Mouse (Mus musculus): ENCODE results near the gene Dars. TPM values are rescaled to one million over a fixed set of nuclear protein-coding genes. Genes with fewer than 3 reads are reported as not detected.

Gene Dars
- polyA plus RNA-seq (2015; fragmentation: Nextera tagmentation; extraction: Ambion mirVana): 137 and 139 TPM in 2 replicates

DNA sequence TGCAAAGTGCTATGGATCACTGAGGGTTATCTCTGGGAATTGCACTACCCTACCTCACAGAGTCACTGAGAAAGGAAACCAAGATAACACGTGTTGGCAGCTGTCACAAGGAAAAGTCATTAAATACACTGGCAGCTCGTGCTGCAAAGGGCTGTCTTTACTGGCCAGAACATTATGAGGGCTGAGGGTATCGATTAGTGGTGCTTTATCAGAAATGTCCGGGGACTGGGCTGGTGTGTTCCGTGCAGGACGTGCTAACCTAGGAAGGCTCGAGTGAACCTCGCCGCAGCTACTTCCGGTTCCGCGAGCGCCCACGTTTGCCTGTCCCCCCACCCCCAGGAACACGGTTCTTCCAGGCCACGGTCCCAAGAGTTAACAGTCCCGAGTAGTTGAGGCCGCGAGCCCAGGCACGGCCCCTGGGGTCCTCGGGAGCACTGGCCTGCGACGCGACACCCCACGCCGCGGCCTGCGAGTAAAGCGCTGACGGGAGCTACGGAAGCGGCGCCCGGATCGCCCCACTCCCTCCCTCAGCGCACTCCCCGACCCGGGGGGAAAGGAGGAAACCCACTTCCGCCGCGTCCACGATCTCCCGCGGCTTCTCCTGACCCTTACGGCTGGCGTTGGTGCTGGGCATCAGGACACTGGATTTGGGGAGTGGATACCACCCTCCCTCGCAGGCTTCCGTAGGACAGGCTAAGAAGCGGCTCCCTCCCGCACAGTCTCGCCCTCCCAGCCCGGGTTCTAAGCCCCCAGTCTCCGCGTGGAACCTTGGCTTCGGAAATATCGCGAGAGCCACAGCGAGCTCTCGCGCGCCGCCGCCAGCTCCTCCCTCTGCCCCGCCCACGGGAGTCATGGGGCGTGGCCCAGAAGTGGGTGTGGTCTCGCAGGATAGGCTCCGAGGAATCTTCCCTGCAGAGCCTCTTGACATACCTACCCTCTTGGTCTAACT lies at the start of gene Dars:
Gene Dars (minus strand): TSS at position 785 of the 949 bp plus-strand sequence.
- Histone ChIP-seq H3K4me2 (peak within 1 kb of the TSS; percentile 76), H3K9ac (peak within 1 kb of the TSS; percentile 76), H3K4me3 (peak within 1 kb of the TSS; percentile 70), H3K36me3 (peaks cover 4% of the 10 kb centered on the region; the same call in 1 of the 2 replicates), H3K9me3 (no peaks in the 10 kb centered on the region), H3K4me1 (replicated peaks) (no peaks in the 10 kb centered on the region; the same call in 1 of the 2 replicates), H3K27me3 (no peaks in the 10 kb centered on the region), H3K27ac (replicated peaks) (peak within 1 kb of the TSS; percentile 91)
- ATAC-seq (ENCODE audit: low FRiP score, low read depth): peak; percentile 95
- under 1% methylated on average over 68 of the region's 68 CpGs for whole genome bisulfite sequencing

DNA sequence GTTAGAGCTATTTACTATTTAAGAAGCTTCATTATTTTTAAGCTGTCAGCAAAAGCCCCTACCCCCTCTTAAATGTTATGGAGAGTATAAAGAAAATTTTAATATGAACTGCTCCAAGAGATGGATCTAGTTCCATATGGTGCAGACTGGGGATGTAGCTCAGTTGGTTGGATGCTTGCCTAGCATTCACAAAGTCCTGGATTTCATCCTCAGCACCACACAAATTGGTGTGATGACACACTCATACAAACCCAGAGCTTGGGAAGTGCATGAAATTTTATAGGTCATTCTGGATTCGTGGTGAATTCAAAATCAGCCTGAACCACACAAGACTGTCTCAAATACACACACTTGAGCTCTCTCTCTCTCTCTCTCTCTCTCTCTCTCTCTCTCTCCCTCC lies 49.7 kb upstream of the Dars start:
- H3K4me2 ChIP-seq: no peak overlapping the region
- H3K36me3 ChIP-seq: no peaks in the 10 kb centered on the region
- H3K27ac ChIP-seq (replicated peaks): no peak overlapping the region
- no peak overlapping the region for H3K9ac ChIP-seq
- no peaks in the 10 kb centered on the region for H3K27me3 ChIP-seq
- no peak overlapping the region for H3K4me3 ChIP-seq
- 41% methylated on average over 1 of the region's 1 CpGs for WGBS
- ATAC-seq (ENCODE audit: low FRiP score, low read depth): no peak
- no peaks in the 10 kb centered on the region for H3K9me3 ChIP-seq
- peaks cover 5% of the 10 kb centered on the region for H3K4me1 ChIP-seq (replicated peaks)

DNA sequence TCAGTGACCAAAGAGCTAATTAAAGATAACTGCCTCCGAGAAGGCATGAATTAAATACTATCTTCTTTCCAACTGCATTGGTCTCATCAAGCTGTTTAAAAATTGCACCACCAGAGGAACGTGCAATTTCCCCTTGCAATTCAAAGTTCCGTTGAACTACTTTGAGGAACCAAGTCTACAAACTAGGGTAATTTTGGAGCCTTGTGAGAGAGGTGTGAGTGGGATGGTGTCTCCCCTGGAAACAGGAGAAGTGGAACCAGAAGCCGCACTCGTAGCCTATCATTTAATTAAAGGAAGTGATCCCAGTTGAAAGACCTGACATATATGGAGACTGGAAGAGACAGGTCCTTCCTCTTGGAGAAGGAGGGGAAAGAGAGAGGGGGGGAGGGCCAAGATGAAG lies 46.3 kb upstream of the Dars start:
- H3K36me3 ChIP-seq: no peaks in the 10 kb centered on the region
- no peak overlapping the region for H3K4me2 ChIP-seq
- H3K4me1 ChIP-seq (replicated peaks): 0 out of 2 replicates have a peak, but pooled peaks cover 5% of the 10 kb centered on the region
- no peak overlapping the region for H3K27ac ChIP-seq (replicated peaks)
- H3K9ac ChIP-seq: no peak overlapping the region
- no peak for ATAC-seq (ENCODE audit: low FRiP score, low read depth)
- no peaks in the 10 kb centered on the region for H3K27me3 ChIP-seq
- no peaks in the 10 kb centered on the region for H3K9me3 ChIP-seq
- no peak overlapping the region for H3K4me3 ChIP-seq
- WGBS: 91% methylated on average over 5 of the region's 5 CpGs

DNA sequence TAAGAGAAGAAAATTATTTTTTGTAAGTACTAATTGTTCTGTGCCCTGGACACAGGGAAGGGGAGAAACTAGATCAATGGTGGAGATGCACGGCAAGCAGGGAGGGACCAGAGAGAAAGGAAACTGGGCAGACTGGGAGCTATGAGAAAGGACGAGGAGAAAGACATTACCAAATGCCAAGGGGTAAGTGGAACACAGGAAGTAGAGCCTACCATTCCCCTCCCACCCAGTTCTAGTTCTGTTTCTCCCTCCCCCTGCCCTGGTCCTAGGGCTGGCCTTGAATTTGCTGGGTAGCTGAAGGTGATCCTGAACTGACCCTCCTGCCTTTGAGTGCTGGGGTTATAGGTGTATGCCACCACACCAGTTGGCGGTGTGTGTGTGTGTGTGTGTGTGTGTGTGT lies 45.2 kb upstream of the Dars start:
- no peak overlapping the region for H3K4me2 ChIP-seq
- no peak overlapping the region for H3K9ac ChIP-seq
- no peak overlapping the region for H3K4me3 ChIP-seq
- ATAC-seq (ENCODE audit: low FRiP score, low read depth): no peak
- H3K27ac ChIP-seq (replicated peaks): no peak overlapping the region
- peaks cover 6% of the 10 kb centered on the region; the same call in 1 of the 2 replicates for H3K4me1 ChIP-seq (replicated peaks)
- WGBS: 82% methylated on average over 3 of the region's 3 CpGs
- no peaks in the 10 kb centered on the region for H3K36me3 ChIP-seq
- no peaks in the 10 kb centered on the region for H3K9me3 ChIP-seq
- no peaks in the 10 kb centered on the region for H3K27me3 ChIP-seq

DNA sequence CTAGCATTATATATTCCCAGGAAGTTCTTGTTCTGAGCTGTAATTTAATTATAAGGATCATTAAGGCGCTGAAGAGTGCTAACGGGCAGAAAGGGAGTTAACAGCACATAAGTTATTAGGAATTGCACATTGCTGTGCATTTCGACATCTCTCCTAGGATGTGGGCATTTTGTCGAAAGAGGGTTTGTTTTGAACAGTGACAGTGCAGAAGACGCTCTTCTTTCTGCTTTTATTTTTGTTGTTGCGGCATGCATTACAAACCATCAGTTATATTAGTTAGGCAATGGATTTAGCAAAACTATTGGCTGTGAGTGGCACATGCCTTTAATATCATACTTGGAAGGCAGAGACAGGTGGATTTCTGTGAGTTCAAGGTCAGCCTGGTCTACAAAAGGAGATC lies 43.6 kb upstream of the Dars start:
- Histone ChIP-seq H3K9ac (no peak overlapping the region), H3K9me3 (no peaks in the 10 kb centered on the region), H3K27me3 (no peaks in the 10 kb centered on the region), H3K4me2 (no peak overlapping the region), H3K4me1 (replicated peaks) (peaks cover 13% of the 10 kb centered on the region), H3K4me3 (no peak overlapping the region), H3K36me3 (no peaks in the 10 kb centered on the region), H3K27ac (replicated peaks) (no peak overlapping the region)
- ATAC-seq (ENCODE audit: low FRiP score, low read depth): no peak
- WGBS: 73% methylated on average over 6 of the region's 6 CpGs

DNA sequence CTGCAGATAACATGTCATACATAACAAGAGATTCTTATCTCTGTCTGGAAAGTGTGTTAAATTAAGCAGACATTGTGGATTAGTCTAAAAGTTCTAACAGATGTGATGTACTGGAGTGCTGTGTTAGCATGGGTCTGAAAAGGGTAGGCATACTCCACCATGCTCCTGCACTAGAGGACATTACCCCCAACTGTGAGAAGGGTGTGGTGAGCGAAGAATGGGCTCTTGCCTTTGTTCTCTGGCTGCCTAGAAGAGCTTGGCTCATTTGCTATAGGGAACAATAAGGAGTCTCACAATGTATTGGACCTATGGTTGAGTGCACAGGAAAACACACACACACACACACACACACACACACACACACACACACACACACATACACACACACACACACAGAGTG lies 42.3 kb upstream of the Dars start:
- Histone ChIP-seq H3K4me3 (no peak overlapping the region), H3K27ac (replicated peaks) (no peak overlapping the region), H3K9ac (no peak overlapping the region), H3K36me3 (no peaks in the 10 kb centered on the region), H3K9me3 (no peaks in the 10 kb centered on the region), H3K4me1 (replicated peaks) (peaks cover 13% of the 10 kb centered on the region), H3K4me2 (no peak overlapping the region), H3K27me3 (no peaks in the 10 kb centered on the region)
- 47% methylated on average over 1 of the region's 1 CpGs for WGBS
- ATAC-seq (ENCODE audit: low FRiP score, low read depth): no peak

DNA sequence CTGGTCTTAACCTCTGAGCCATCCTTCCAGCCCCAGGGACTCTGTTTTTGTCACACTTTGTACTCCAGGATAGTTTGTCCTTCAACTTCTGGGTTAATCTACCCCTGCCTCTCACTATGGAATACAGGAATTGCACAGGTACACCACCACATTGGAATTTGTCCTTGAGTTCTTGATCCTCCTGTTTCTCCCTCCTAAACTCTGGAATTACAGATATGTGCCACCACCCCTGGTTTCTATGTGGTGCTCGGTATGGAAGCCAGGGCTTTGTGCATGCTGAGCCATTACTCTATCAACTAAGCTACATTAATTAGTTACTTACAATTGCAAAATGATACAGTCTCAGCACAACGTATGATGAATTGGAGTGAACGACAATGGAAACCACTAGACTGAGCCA lies 41.8 kb upstream of the Dars start:
- no peak overlapping the region for H3K9ac ChIP-seq
- H3K9me3 ChIP-seq: no peaks in the 10 kb centered on the region
- 81% methylated on average over 3 of the region's 3 CpGs for WGBS
- ATAC-seq (ENCODE audit: low FRiP score, low read depth): no peak
- peaks cover 13% of the 10 kb centered on the region for H3K4me1 ChIP-seq (replicated peaks)
- no peak overlapping the region for H3K4me2 ChIP-seq
- H3K27me3 ChIP-seq: no peaks in the 10 kb centered on the region
- H3K27ac ChIP-seq (replicated peaks): no peak overlapping the region
- H3K4me3 ChIP-seq: no peak overlapping the region
- no peaks in the 10 kb centered on the region for H3K36me3 ChIP-seq

DNA sequence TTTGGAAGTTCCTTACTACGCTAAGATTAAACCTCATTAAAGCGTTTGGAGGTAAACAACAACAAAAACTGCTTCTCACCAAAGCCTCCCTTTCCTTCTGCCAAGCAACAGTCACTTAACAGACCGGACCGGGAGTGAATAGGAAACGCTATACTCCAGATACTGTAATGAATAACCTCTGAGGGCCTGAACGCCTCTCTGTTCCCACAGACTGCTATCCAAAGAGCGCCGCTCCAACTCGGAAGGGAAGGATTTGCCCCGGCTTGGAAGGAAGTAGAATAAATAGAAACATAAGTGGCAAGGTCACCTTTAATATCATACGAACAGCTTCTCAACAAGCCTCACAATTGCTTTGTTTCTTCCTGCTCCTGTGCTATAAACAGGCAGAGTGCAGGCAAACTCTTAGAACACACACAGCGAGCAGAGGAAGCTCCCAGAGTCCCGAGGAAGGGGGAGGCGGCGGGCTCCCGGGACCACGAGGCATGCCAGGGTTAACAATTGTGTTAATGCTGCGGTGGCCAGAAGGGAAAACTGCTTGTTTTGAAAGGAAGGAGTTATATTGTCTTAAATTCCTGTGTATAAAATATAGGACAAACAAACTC lies 39.8 kb upstream of the Dars start:
- no peaks in the 10 kb centered on the region for H3K36me3 ChIP-seq
- peaks cover 13% of the 10 kb centered on the region for H3K4me1 ChIP-seq (replicated peaks)
- WGBS: 26% methylated on average over 18 of the region's 18 CpGs
- no peaks in the 10 kb centered on the region for H3K9me3 ChIP-seq
- no peak overlapping the region for H3K4me3 ChIP-seq
- ATAC-seq (ENCODE audit: low FRiP score, low read depth): peak; percentile 71
- H3K9ac ChIP-seq: no peak overlapping the region
- H3K4me2 ChIP-seq: peak overlapping the region; percentile 36
- no peaks in the 10 kb centered on the region for H3K27me3 ChIP-seq
- H3K27ac ChIP-seq (replicated peaks): 0 out of 2 replicates have a peak overlapping the region, but pooled peaks have one; percentile 35

DNA sequence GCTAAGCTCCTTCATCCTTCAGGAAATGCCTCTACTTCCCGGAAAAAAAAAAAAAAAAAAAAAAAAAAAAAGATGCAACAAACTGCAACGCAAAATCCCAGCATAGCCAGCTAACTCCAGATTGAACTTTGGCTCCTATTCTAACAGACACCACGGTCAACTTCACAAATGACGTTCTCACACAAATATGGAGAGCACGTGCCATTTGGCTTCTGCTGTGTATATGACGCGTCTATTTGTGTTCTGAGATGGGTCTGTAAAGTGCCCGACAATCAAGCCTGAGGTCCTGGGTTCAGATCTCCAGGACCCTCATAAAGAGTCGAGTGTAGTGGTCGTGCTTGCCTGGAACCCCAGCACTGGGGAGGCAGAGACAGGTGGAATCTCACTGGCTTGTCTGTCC lies 39.1 kb upstream of the Dars start:
- Histone ChIP-seq H3K4me1 (replicated peaks) (peaks cover 13% of the 10 kb centered on the region), H3K27me3 (no peaks in the 10 kb centered on the region), H3K9ac (no peak overlapping the region), H3K4me2 (no peak overlapping the region), H3K27ac (replicated peaks) (no peak overlapping the region), H3K9me3 (no peaks in the 10 kb centered on the region), H3K4me3 (no peak overlapping the region), H3K36me3 (no peaks in the 10 kb centered on the region)
- 92% methylated on average over 10 of the region's 10 CpGs for whole genome bisulfite sequencing
- ATAC-seq (ENCODE audit: low FRiP score, low read depth): no peak

DNA sequence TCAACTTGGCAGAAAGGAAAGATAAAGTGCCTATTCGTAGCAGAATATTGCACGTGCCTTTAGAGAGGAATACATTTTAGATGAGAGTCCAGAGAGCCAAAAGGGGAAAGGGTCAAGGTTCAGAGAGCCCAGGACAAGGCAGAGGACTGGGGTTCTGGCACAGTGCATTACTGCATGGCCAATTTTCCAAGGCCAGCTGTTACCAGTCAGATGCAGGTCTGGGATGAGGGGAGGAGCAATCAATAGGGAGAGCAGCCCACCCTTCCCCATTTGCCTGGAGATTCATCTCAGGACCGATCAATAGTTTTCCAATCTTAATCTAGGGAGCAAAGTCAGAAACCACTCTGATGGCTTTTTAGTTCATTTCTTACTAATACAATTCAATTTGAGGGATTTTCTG lies 35.0 kb upstream of the Dars start:
- Histone ChIP-seq H3K9ac (no peak overlapping the region), H3K27ac (replicated peaks) (no peak overlapping the region), H3K36me3 (no peaks in the 10 kb centered on the region), H3K9me3 (no peaks in the 10 kb centered on the region), H3K4me3 (no peak overlapping the region), H3K4me1 (replicated peaks) (peaks cover 5% of the 10 kb centered on the region), H3K4me2 (no peak overlapping the region), H3K27me3 (no peaks in the 10 kb centered on the region)
- 72% methylated on average over 3 of the region's 3 CpGs for WGBS
- no peak for ATAC-seq (ENCODE audit: low FRiP score, low read depth)

DNA sequence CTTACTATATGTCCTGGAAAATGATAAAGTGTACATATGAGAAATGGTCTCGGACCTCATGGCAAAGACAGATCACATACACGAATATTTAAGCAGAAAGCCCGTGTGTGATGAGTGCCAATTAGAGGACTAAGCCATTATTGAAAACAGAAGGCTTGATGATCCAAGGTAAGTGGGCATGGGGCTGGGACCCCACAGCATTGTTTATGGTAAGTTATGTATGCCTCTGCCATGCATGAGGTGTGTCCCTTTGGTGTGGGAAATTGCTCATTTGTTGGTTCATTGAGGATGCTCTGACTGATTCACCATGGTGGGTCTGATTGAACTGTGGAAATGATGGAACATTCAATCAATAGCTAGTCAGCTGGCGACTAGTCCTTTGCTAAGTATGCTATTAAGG lies 34.0 kb upstream of the Dars start:
- no peak for ATAC-seq (ENCODE audit: low FRiP score, low read depth)
- H3K36me3 ChIP-seq: no peaks in the 10 kb centered on the region
- no peak overlapping the region for H3K4me3 ChIP-seq
- no peaks in the 10 kb centered on the region for H3K4me1 ChIP-seq (replicated peaks)
- H3K9me3 ChIP-seq: no peaks in the 10 kb centered on the region
- H3K4me2 ChIP-seq: no peak overlapping the region
- no peak overlapping the region for H3K9ac ChIP-seq
- H3K27ac ChIP-seq (replicated peaks): no peak overlapping the region
- 71% methylated on average over 4 of the region's 4 CpGs for whole genome bisulfite sequencing
- no peaks in the 10 kb centered on the region for H3K27me3 ChIP-seq

DNA sequence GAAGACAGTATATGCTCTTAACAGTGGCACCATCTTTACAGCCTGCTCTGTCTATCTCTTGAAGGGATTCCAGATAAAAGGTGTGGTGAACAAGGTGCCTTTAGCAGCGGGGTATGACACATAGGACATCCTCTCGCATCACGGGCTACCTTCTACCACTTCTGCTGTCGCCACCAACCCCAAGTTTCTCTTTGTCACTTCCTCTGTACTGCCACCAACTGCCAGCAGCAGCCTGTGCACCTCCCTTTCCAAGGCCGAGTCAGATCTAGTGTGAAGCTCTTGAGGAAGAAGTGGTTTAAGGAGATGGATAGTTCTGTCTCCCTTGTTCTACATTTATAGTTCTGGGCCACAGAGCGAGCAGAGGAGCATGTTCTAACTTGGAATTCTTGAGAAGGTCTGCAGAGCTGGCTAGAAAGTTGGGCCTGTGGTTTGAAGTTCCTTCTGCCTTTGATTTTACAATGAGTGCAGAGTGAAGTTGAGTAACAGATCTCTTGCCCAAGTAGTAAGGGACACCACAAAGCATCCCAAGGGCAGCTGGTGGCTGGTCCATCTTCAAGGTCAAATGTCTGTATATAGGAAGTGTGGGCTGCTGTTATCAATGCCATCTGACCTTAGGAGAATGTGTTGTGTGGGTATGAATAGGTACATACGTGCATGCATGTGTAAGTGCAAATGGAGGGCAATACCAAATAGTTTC lies 30.2 kb upstream of the Dars start:
- WGBS: 90% methylated on average over 7 of the region's 7 CpGs
- ATAC-seq (ENCODE audit: low FRiP score, low read depth): no peak
- H3K4me2 ChIP-seq: no peak overlapping the region

More for the DNA sequence above, 30.2 kb upstream of the Dars start:
- Histone ChIP-seq H3K4me1 (replicated peaks) (no peaks in the 10 kb centered on the region), H3K36me3 (no peaks in the 10 kb centered on the region), H3K9ac (no peak overlapping the region), H3K4me3 (no peak overlapping the region), H3K27me3 (no peaks in the 10 kb centered on the region), H3K9me3 (no peaks in the 10 kb centered on the region), H3K27ac (replicated peaks) (no peak overlapping the region)
